Mouse (Mus musculus) spleen, adult 2 months (tissue): Measurements from ENCODE around the gene Homer3.

Experiments used
- CTCF ChIP-seq: fragments of 200-500 bp; IDR thresholded peaks from 2 replicates; pipeline ENCODE4 v1.5.1; 2011; ENCODE audit warnings: mild to moderate bottlenecking, inconsistent platforms; ENCODE audit not compliant: insufficient read depth, insufficient read length, insufficient replicate concordance; ENCODE audit errors: extremely low read depth
- POLR2A ChIP-seq: fragments of 200-500 bp; IDR thresholded peaks from 2 replicates; pipeline ENCODE4 v1.6.1; 2011; ENCODE audit warnings: low read depth, low read length, inconsistent platforms

- TF ChIP-seq CTCF (no peak), POLR2A (no peak)
Measured at GRCm38 (mm10) chr8:70317872-70318271, 35.2 kb downstream of the Homer3 start.
